Mouse (Mus musculus) splenic B cell, adult 2 months (primary cell): ENCODE measurements around the gene Dlgap1.

Experiments used
- DNase-seq: peaks from one replicate; pipeline ENCODE4 v3.0.0-alpha.2; 2011; ENCODE audit warnings: low read depth, low spot score
- H3K27me3 ChIP-seq: 2 replicates; pipeline ENCODE4 v1.6.1; 2012; ENCODE audit warnings: mild to moderate bottlenecking, low read length, moderate library complexity, mixed read lengths; ENCODE audit not compliant: control insufficient read depth, poor library complexity, insufficient read depth, severe bottlenecking
- H3K36me3 ChIP-seq: 2 replicates; pipeline ENCODE4 v1.6.1; 2012; ENCODE audit warnings: mild to moderate bottlenecking, low read length, moderate library complexity, mixed read lengths; ENCODE audit not compliant: control insufficient read depth, poor library complexity, insufficient read depth, severe bottlenecking

Dlgap1 gene

GRCm38 (mm10) chr17:69969021-69969815 lies at the start of gene Dlgap1:
Gene Dlgap1, plus strand, starts transcription at chr17:69969073.
- H3K36me3 ChIP-seq, result no peaks in the 10 kb centered on the region
- no peak for DNase-seq
- H3K27me3 ChIP-seq, result no peaks in the 10 kb centered on the region

- H3K36me3 ChIP-seq, result no peaks in the 10 kb centered on the region
- no peak for DNase-seq
- H3K27me3 ChIP-seq, result no peaks in the 10 kb centered on the region
These were observed 13.9 kb upstream of the Dlgap1 start for GRCm38 (mm10) chr17:69954936-69955335.

- Histone ChIP-seq H3K27me3 (no peaks in the 10 kb centered on the region), H3K36me3 (no peaks in the 10 kb centered on the region)
- DNase-seq, result no peak
These were observed 1.2 kb downstream of the Dlgap1 start for GRCm38 (mm10) chr17:69969816-69970750.

GRCm38 (mm10) chr17:69973081-69973480 lies 4.2 kb downstream of the Dlgap1 start:
- DNase-seq, result no peak
- Histone ChIP-seq H3K36me3 (no peaks in the 10 kb centered on the region), H3K27me3 (no peaks in the 10 kb centered on the region)

GRCm38 (mm10) chr17:69973991-69974390 lies 5.1 kb downstream of the Dlgap1 start:
- H3K27me3 ChIP-seq, result no peaks in the 10 kb centered on the region
- DNase-seq, result no peak
- H3K36me3 ChIP-seq, result no peaks in the 10 kb centered on the region

- no peaks in the 10 kb centered on the region for H3K27me3 ChIP-seq
- no peaks in the 10 kb centered on the region for H3K36me3 ChIP-seq
- no peak for DNase-seq
These were observed 13.5 kb downstream of the Dlgap1 start for GRCm38 (mm10) chr17:69982236-69982923.

GRCm38 (mm10) chr17:69996406-69996805 lies 27.5 kb downstream of the Dlgap1 start:
- Histone ChIP-seq H3K27me3 (no peaks in the 10 kb centered on the region), H3K36me3 (no peaks in the 10 kb centered on the region)
- DNase-seq, result no peak

GRCm38 (mm10) chr17:70002026-70002425 lies 33.2 kb downstream of the Dlgap1 start:
- no peaks in the 10 kb centered on the region for H3K27me3 ChIP-seq
- no peaks in the 10 kb centered on the region for H3K36me3 ChIP-seq
- DNase-seq, result no peak

GRCm38 (mm10) chr17:70004628-70005027 lies 35.8 kb downstream of the Dlgap1 start:
- H3K27me3 ChIP-seq, result no peaks in the 10 kb centered on the region
- H3K36me3 ChIP-seq, result no peaks in the 10 kb centered on the region
- DNase-seq, result no peak

GRCm38 (mm10) chr17:70007607-70008006 lies 38.7 kb downstream of the Dlgap1 start:
- Histone ChIP-seq H3K36me3 (no peaks in the 10 kb centered on the region), H3K27me3 (no peaks in the 10 kb centered on the region)
- no peak for DNase-seq

GRCm38 (mm10) chr17:70016511-70016910 lies 47.6 kb downstream of the Dlgap1 start:
- H3K36me3 ChIP-seq, result no peaks in the 10 kb centered on the region
- no peak for DNase-seq
- no peaks in the 10 kb centered on the region for H3K27me3 ChIP-seq

- H3K36me3 ChIP-seq, result no peaks in the 10 kb centered on the region
- no peak for DNase-seq
These were observed 51.5 kb downstream of the Dlgap1 start for GRCm38 (mm10) chr17:70020376-70020775.

GRCm38 (mm10) chr17:70022618-70023017 lies 53.7 kb downstream of the Dlgap1 start:
- DNase-seq, result no peak
- Histone ChIP-seq H3K36me3 (no peaks in the 10 kb centered on the region), H3K27me3 (no peaks in the 10 kb centered on the region)

More at GRCm38 (mm10) chr17:70020376-70020775, 51.5 kb downstream of the Dlgap1 start:
- H3K27me3 ChIP-seq, result no peaks in the 10 kb centered on the region

GRCm38 (mm10) chr17:70034862-70035261 lies 66.0 kb downstream of the Dlgap1 start:
- no peak for DNase-seq
- Histone ChIP-seq H3K27me3 (no peaks in the 10 kb centered on the region), H3K36me3 (no peaks in the 10 kb centered on the region)
